Comparison of ENCODE assay signal across 21 mouse cellular contexts in genomic region chr10:70505842-70506241, GRCm38 (mm10).
A peak's percentile ranks its signal among the peaks of the same experiment; 100 is the strongest.
DNase-seq lines count a peak whose midpoint lies in the region; ATAC-seq and TF ChIP-seq lines count a peak whose summit lies in the region.
"Had no signal": no experiment of that assay in that cellular context is flagged by ENCODE, and none has a peak within 500 bp of the region (broad histone marks: within the 10 kb centered on the region; RNA-seq: fewer than 3 reads in every experiment).

No protein-coding gene starts in this region.

- H3K36me3 ChIP-seq in forebrain, postnatal 0 days (ENCODE audit: insufficient read depth): peaks cover 6% of the 10 kb centered on the region; the same call in 1 of the 2 replicates
- H3K36me3 ChIP-seq in forebrain, embryonic 12.5 days (replicated peaks): peaks cover 4% of the 10 kb centered on the region; the same call in 1 of the 2 replicates
- H3K36me3 ChIP-seq in midbrain, embryonic 16.5 days (ENCODE audit: control insufficient read depth, insufficient read depth, low read length): no peaks in the 10 kb centered on the region
- peaks cover 11% of the 10 kb centered on the region; the same call in 1 of the 2 replicates for H3K36me3 ChIP-seq in midbrain, embryonic 10.5 days
- H3K36me3 ChIP-seq in hindbrain, postnatal 0 days (ENCODE audit: insufficient read depth, low read length): no peaks in the 10 kb centered on the region
- H3K36me3 ChIP-seq: heart, embryonic 15.5 days; limb, embryonic 10.5 days; liver, embryonic 15.5 days; lung, embryonic 15.5 days; stomach, embryonic 15.5 days had no signal

- H3K9ac ChIP-seq in forebrain, postnatal 0 days: no peak overlapping the region
- no peak overlapping the region for H3K9ac ChIP-seq in forebrain, embryonic 12.5 days
- no peak overlapping the region for H3K9ac ChIP-seq in midbrain, embryonic 16.5 days (ENCODE audit: low read depth, low read length)
- no peak overlapping the region for H3K9ac ChIP-seq in hindbrain, postnatal 0 days (replicated peaks; ENCODE audit: low read length)
- H3K9ac ChIP-seq: heart, embryonic 15.5 days; liver, embryonic 15.5 days; lung, embryonic 15.5 days; neural tube, embryonic 12.5 days; stomach, embryonic 15.5 days had no signal

- H3K9me3 ChIP-seq in forebrain, postnatal 0 days (ENCODE audit: low read length): no peaks in the 10 kb centered on the region
- H3K9me3 ChIP-seq in forebrain, embryonic 12.5 days: 0 out of 2 replicates have a peak, but pooled peaks cover 5% of the 10 kb centered on the region
- H3K9me3 ChIP-seq in midbrain, embryonic 16.5 days (replicated peaks; ENCODE audit: control insufficient read depth, low read length, poor library complexity, severe bottlenecking): no peaks in the 10 kb centered on the region
- peaks cover 13% of the 10 kb centered on the region; the same call in 1 of the 2 replicates for H3K9me3 ChIP-seq in midbrain, embryonic 10.5 days (replicated peaks)
- H3K9me3 ChIP-seq in hindbrain, postnatal 0 days (ENCODE audit: low read length): no peaks in the 10 kb centered on the region
- H3K9me3 ChIP-seq: heart, embryonic 15.5 days; limb, embryonic 10.5 days; neural tube, embryonic 12.5 days; stomach, embryonic 15.5 days had no signal

- no peak overlapping the region for H3K4me3 ChIP-seq in forebrain, postnatal 0 days (ENCODE audit: low read depth, low read length)
- H3K4me3 ChIP-seq in forebrain, embryonic 12.5 days (replicated peaks): no peak overlapping the region
- H3K4me3 ChIP-seq in layer of hippocampus, adult 2 months: no peak overlapping the region
- H3K4me3 ChIP-seq in midbrain, embryonic 16.5 days (ENCODE audit: low read depth, low read length): no peak overlapping the region
- H3K4me3 ChIP-seq in midbrain, embryonic 10.5 days: no peak overlapping the region
- no peak overlapping the region for H3K4me3 ChIP-seq in hindbrain, postnatal 0 days (ENCODE audit: low read length)
- H3K4me3 ChIP-seq: heart, embryonic 15.5 days; limb, embryonic 10.5 days; liver, embryonic 15.5 days; lung, embryonic 15.5 days; megakaryocyte, embryonic 14.5 days; neural tube, embryonic 12.5 days; stomach, embryonic 15.5 days had no signal

- H3K4me2 ChIP-seq in forebrain, postnatal 0 days (ENCODE audit: low read depth): no peak overlapping the region
- H3K4me2 ChIP-seq in forebrain, embryonic 12.5 days: no peak overlapping the region
- H3K4me2 ChIP-seq in midbrain, embryonic 16.5 days (ENCODE audit: low read length): no peak overlapping the region
- no peak overlapping the region for H3K4me2 ChIP-seq in hindbrain, postnatal 0 days (ENCODE audit: low read depth, low read length)
- H3K4me2 ChIP-seq: heart, embryonic 15.5 days; liver, embryonic 15.5 days; lung, embryonic 15.5 days; neural tube, embryonic 12.5 days; stomach, embryonic 15.5 days had no signal

- no peak for TF ChIP-seq CTCF in forebrain, postnatal 0 days (IDR thresholded peaks at IDR 0.05; ENCODE audit: low read depth)
- TF ChIP-seq CTCF in layer of hippocampus, adult 2 months (conservative IDR thresholded peaks at IDR 0.05): no peak
- no peak for TF ChIP-seq CTCF in hindbrain, postnatal 0 days (IDR thresholded peaks at IDR 0.05; ENCODE audit: low read depth)

- H3K27me3 ChIP-seq in forebrain, postnatal 0 days (ENCODE audit: insufficient read depth, low read length): no peaks in the 10 kb centered on the region
- no peaks in the 10 kb centered on the region for H3K27me3 ChIP-seq in forebrain, embryonic 12.5 days
- H3K27me3 ChIP-seq in midbrain, embryonic 16.5 days (ENCODE audit: control insufficient read depth, insufficient read depth, low read depth, low read length): no peaks in the 10 kb centered on the region
- H3K27me3 ChIP-seq in midbrain, embryonic 10.5 days (ENCODE audit: low read depth, poor library complexity, severe bottlenecking): no peaks in the 10 kb centered on the region
- H3K27me3 ChIP-seq in hindbrain, postnatal 0 days (ENCODE audit: insufficient read depth, low read length): no peaks in the 10 kb centered on the region
- H3K27me3 ChIP-seq: heart, embryonic 15.5 days; liver, embryonic 15.5 days; lung, embryonic 15.5 days; megakaryocyte, embryonic 14.5 days; neural tube, embryonic 12.5 days; Patski; stomach, embryonic 15.5 days had no signal

- DNase-seq in forebrain, postnatal 0 days: peak; percentile 60
- peak; percentile 35 to 48 for DNase-seq in layer of hippocampus, adult 2 months (ENCODE audit: low spot score in 2 of 2)
- DNase-seq in layer of hippocampus, postnatal 10 days (ENCODE audit: low spot score in 2 of 2): no peak
- DNase-seq in midbrain, embryonic 10.5 days (ENCODE audit: low spot score): no peak
- DNase-seq in hindbrain, postnatal 0 days (ENCODE audit: low spot score): no peak
- DNase-seq in right cerebral cortex, postnatal 25 days: no peak
- DNase-seq: gastrocnemius, postnatal 36 days; liver; thymus, adult 2 months had no signal

- H3K27ac ChIP-seq in forebrain, postnatal 0 days (ENCODE audit: low read depth, low read length): no peak overlapping the region; the same call in 1 of the 2 replicates
- no peak overlapping the region for H3K27ac ChIP-seq in forebrain, embryonic 12.5 days
- peak overlapping the region; percentile 77 for H3K27ac ChIP-seq in layer of hippocampus, adult 2 months
- peak overlapping the region; percentile 22; the same call in 1 of the 2 replicates for H3K27ac ChIP-seq in midbrain, embryonic 16.5 days (ENCODE audit: low read length)
- no peak overlapping the region for H3K27ac ChIP-seq in midbrain, embryonic 10.5 days (replicated peaks)
- H3K27ac ChIP-seq in hindbrain, postnatal 0 days: 0 out of 2 replicates have a peak overlapping the region, but pooled peaks have one; percentile 45
- H3K27ac ChIP-seq: heart, embryonic 15.5 days; kidney, postnatal 0 days; limb, embryonic 10.5 days; liver, embryonic 15.5 days; lung, embryonic 15.5 days; neural tube, embryonic 12.5 days; stomach, embryonic 15.5 days had no signal

- WGBS in forebrain, postnatal 0 days: 59% methylated on average over 5 of the region's 5 CpGs
- WGBS in forebrain, embryonic 12.5 days: 89% methylated on average over 5 of the region's 5 CpGs
- 73% methylated on average over 5 of the region's 5 CpGs for WGBS in midbrain, embryonic 16.5 days
- WGBS in midbrain, embryonic 10.5 days: 86% methylated on average over 5 of the region's 5 CpGs
- 59% methylated on average over 5 of the region's 5 CpGs for whole genome bisulfite sequencing in hindbrain, postnatal 0 days

- peak; percentile 58; the same call in 1 of the 2 replicates for ATAC-seq in forebrain, postnatal 0 days
- ATAC-seq in forebrain, embryonic 12.5 days (ENCODE audit: low FRiP score): no peak
- ATAC-seq in midbrain, embryonic 16.5 days: no peak
- no peak for ATAC-seq in hindbrain, postnatal 0 days
- ATAC-seq: forebrain, embryonic 16.5 days; Patski had no signal

- no peaks in the 10 kb centered on the region for H3K4me1 ChIP-seq in forebrain, postnatal 0 days (ENCODE audit: insufficient read depth)
- peaks cover 9% of the 10 kb centered on the region for H3K4me1 ChIP-seq in forebrain, embryonic 12.5 days
- H3K4me1 ChIP-seq in midbrain, embryonic 16.5 days (ENCODE audit: control insufficient read depth, insufficient read depth, low read length): peaks cover 10% of the 10 kb centered on the region
- peaks cover 13% of the 10 kb centered on the region for H3K4me1 ChIP-seq in midbrain, embryonic 10.5 days
- peaks cover 7% of the 10 kb centered on the region; the same call in 1 of the 2 replicates for H3K4me1 ChIP-seq in hindbrain, postnatal 0 days (ENCODE audit: insufficient read depth, low read length)
- H3K4me1 ChIP-seq: limb, embryonic 10.5 days; liver, embryonic 15.5 days; lung, embryonic 15.5 days; megakaryocyte, embryonic 14.5 days; stomach, embryonic 15.5 days had no signal

Comparison
In these comparisons a context has a peak if more than half of its experiments do, and no peak if none do; other contexts are left out.
1. DNase-seq: peak in forebrain, postnatal 0 days (single experiment) and layer of hippocampus, adult 2 months (2 of 2); none in layer of hippocampus, postnatal 10 days (0 of 2), midbrain, embryonic 10.5 days (single experiment), hindbrain, postnatal 0 days (single experiment) and right cerebral cortex, postnatal 25 days (single experiment).
2. H3K27ac ChIP-seq: peak in layer of hippocampus, adult 2 months (single experiment), midbrain, embryonic 16.5 days (single experiment) and hindbrain, postnatal 0 days (single experiment); none in forebrain, postnatal 0 days (single experiment), forebrain, embryonic 12.5 days (single experiment) and midbrain, embryonic 10.5 days (single experiment).